Mouse (Mus musculus): ENCODE measurements around the gene Pnkd. TPM values are rescaled to one million over a fixed set of nuclear protein-coding genes. Genes with fewer than 3 reads are reported as not detected.
"Not testable (repeated sequence)": the region's sequence is repeated elsewhere in the genome, so short reads cannot be mapped to it uniquely, and the experiment has no call there.

Gene Pnkd
- total RNA-seq, 2 experiments from 2014 or later, result 54.0 to 63.3 TPM

- DNase-seq (ENCODE audit: low spot score), result no peak
These were observed 36.7 kb downstream of the Pnkd start for GRCm38 (mm10) chr1:74321396-74321795.

- not testable (repeated sequence) for DNase-seq (ENCODE audit: low spot score)
These were observed 42.2 kb downstream of the Pnkd start for GRCm38 (mm10) chr1:74326916-74327315.

- DNase-seq (ENCODE audit: low spot score), result no peak
These were observed 45.2 kb downstream of the Pnkd start for GRCm38 (mm10) chr1:74329899-74330431.

- DNase-seq (ENCODE audit: low spot score), result no peak
These were observed 46.4 kb downstream of the Pnkd start for GRCm38 (mm10) chr1:74331046-74331681.

GRCm38 (mm10) chr1:74332241-74332763, 47.6 kb downstream of the Pnkd start:
- DNase-seq (ENCODE audit: low spot score), result peak; percentile 95

DNA sequence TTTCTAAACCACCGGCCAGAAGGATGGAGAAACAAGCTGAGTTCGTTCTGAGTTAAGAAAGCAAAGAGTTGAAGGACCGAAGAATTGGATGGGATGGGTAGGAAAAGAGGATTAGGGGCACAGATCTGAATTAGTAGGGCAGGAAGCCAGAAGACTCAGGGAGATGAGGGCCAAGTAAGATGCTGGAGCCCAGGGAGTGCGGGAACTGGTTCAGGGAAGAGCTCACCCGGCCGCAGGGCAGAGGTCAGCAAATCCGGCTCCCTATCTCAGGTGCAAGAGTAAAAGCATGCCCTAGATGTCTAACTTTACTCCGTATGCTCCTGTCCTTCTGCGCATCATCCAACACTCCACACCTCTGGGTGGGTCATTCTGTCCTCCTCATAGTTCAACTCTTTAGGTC, 48.2 kb downstream of the Pnkd start:
- DNase-seq (ENCODE audit: low spot score), result no peak

GRCm38 (mm10) chr1:74334607-74335006, 49.9 kb downstream of the Pnkd start:
- no peak for DNase-seq (ENCODE audit: low spot score)

GRCm38 (mm10) chr1:74335033-74335432, 50.3 kb downstream of the Pnkd start:
- DNase-seq (ENCODE audit: low spot score), result no peak

- peak; percentile 69 for DNase-seq (ENCODE audit: low spot score)
These were observed 50.9 kb downstream of the Pnkd start for GRCm38 (mm10) chr1:74335436-74336170.

- no peak for DNase-seq (ENCODE audit: low spot score)
These were observed 52.6 kb downstream of the Pnkd start for GRCm38 (mm10) chr1:74337241-74337771.

DNA sequence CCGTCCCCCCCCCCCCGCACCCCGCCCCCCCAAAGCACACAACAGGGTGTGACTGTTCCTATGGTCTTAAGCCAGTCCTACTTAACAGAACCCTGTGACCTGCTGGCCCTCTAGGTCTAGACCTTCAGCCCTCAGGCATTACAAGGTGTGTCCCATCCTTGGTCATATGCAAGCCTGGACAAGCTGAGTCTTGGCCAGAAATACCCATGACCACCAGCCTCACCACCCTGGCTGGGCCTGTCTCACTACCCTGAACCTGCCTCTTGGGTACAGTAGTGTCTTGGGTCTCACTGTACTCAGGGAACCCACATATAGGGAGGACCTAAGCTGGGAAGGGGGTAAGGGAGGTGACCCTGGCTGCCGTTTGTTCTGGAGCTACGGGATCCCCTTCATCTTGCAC, 53.3 kb downstream of the Pnkd start:
- no peak for DNase-seq (ENCODE audit: low spot score)

GRCm38 (mm10) chr1:74338626-74339025, 53.9 kb downstream of the Pnkd start:
- no peak for DNase-seq (ENCODE audit: low spot score)

- no peak for DNase-seq (ENCODE audit: low spot score)
These were observed 55.2 kb downstream of the Pnkd start for GRCm38 (mm10) chr1:74339917-74340316.

DNA sequence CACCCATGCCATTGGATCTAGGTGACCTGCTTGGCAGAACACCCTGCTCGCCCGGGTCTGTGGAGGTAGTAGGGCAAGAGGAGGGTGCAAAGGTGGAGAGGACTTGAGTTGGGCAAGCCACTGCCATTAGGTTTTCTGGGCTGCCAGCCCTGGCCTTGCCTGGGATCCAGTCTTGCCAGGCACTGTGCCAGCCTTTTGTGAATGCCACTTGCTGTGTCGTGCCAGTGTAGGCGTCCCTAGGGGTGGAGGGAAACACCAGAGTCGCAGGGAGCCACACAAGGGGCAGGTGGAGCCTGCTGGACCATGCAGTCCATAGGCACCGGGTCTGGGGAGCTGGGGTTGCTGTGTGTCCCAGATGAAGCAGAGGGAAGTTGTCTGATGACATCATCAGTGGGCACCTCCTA, 55.6 kb downstream of the Pnkd start:
- peak; percentile 88 for DNase-seq (ENCODE audit: low spot score)

GRCm38 (mm10) chr1:74340992-74341391, 56.3 kb downstream of the Pnkd start:
- DNase-seq (ENCODE audit: low spot score), result not testable (repeated sequence)

GRCm38 (mm10) chr1:74341898-74342297, 57.2 kb downstream of the Pnkd start:
- no peak for DNase-seq (ENCODE audit: low spot score)

DNA sequence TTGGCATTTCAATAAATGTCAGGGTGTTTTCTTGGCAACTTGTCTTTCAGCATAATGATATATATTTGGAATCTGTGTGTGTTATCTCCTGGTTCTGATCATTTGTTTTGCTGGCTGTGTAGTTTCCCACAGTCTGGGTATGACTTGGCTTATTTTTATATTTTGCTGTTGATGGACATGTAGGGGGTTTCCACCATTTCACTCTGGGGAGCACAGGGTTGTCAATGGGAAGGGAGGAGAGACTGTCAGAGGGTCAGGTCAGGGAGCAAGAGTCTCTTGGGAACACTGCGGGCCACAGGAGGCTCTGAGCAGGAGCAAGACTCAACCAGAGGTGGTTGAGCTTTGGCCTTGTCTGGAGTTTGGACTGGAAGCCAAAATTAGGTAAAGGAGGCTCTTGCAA, 57.6 kb downstream of the Pnkd start:
- no peak for DNase-seq (ENCODE audit: low spot score)

GRCm38 (mm10) chr1:74343161-74343560, 58.4 kb downstream of the Pnkd start:
- DNase-seq (ENCODE audit: low spot score), result no peak

- DNase-seq (ENCODE audit: low spot score), result no peak
These were observed 59.6 kb downstream of the Pnkd start for GRCm38 (mm10) chr1:74344163-74344916.

DNA sequence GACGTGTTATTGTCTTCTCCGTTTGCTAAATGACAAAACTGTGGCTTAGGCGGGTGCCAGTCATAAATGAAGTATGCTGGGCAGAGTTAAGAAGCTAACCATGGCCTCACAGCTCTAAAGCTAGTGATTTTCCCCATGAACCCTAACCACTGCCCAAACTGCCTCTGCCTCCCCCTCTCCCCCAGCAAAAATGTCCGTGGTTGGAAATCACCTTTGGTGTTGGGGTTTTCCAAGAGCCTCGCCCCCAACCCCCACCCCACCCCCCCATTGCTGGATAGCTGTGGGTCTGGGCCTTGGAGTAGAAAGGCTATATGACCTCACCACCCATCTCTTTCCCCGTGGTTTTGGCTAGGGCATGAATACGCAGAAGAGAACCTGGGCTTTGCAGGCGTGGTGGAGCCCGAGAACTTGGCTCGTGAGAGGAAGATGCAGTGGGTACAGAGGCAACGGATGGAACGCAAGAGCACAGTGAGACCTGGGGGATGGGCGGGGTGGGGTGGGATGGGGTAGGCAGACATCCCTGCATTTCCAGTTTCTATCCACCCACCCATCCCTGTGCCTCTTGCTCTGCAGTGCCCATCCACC, 66.5 kb downstream of the Pnkd start:
- DNase-seq (ENCODE audit: low spot score), result no peak

GRCm38 (mm10) chr1:74352532-74353096, 67.9 kb downstream of the Pnkd start:
- no peak for DNase-seq (ENCODE audit: low spot score)

Measured in gastrocnemius, adult 18-20 months (tissue).